Comparison of ENCODE assay signal across 8 mouse cellular contexts in genomic region chr14:24486773-24487227, GRCm38 (mm10). TPM values are rescaled to one million over a fixed set of nuclear protein-coding genes. Genes with fewer than 3 reads are reported as not detected.
A peak's percentile ranks its signal among the peaks of the same experiment; 100 is the strongest.
DNase-seq lines count a peak whose midpoint lies in the region; ATAC-seq and TF ChIP-seq lines count a peak whose summit lies in the region.

Gene Polr3a (minus strand): TSS chr14:24487058.
Gene Rps24 (plus strand): TSS chr14:24487125.

- H3K4me3 ChIP-seq in cortical plate, adult 2 months (ENCODE audit: insufficient read depth, low read length) = peak within 1 kb of the TSS; percentile 73

- no peak within 1 kb of the TSS for H3K27ac ChIP-seq in cortical plate, adult 2 months (ENCODE audit: insufficient read depth, low read length)

- H3K4me1 ChIP-seq in cortical plate, adult 2 months (ENCODE audit: control insufficient read depth, insufficient read depth, low read length) = peaks cover 9% of the 10 kb centered on the region

- ATAC-seq in activated CD4-positive, CD25-positive, alpha-beta regulatory T cell, adult 4 months = peak; percentile 59
- peak; percentile 84 for ATAC-seq in megakaryocyte progenitor cell, adult 5-6 weeks (replicated peaks; ENCODE audit: poor library complexity)

- peak; percentile 77 for TF ChIP-seq CTCF in cortical plate, adult 2 months (IDR thresholded peaks at IDR 0.05; ENCODE audit: extremely low read depth, insufficient read depth, low read length)

- TF ChIP-seq POLR2A in cortical plate, adult 2 months (IDR thresholded peaks at IDR 0.05; ENCODE audit: extremely low read depth, insufficient read depth, low read length) = no peak

- peak; percentile 78 to 87 for DNase-seq in gastrocnemius, adult 8-10 months (ENCODE audit: low spot score in 2 of 2)
- peak; percentile 96 for DNase-seq in induced T-regulatory cell, adult 2 months (ENCODE audit: low read depth)
- DNase-seq in left cerebral cortex, adult 9 months (ENCODE audit: low spot score in 2 of 2) = peak; percentile 82 to 92
- peak; percentile 90 for DNase-seq in right cerebral cortex, postnatal 14 days
- DNase-seq in urinary bladder, postnatal 36 days (ENCODE audit: low spot score in 2 of 2) = peak; percentile 75 to 89

RNA-seq across cellular contexts. Expression of gene Polr3a, which starts in this region (rescaled TPM):
- polyA plus RNA-seq in activated CD4-positive, CD25-positive, alpha-beta regulatory T cell, adult 4 months (2017; shearing (Covaris generic)) = 10 to 100 TPM; 13.7 to 15.9 TPM
- 20.8 and 21.5 TPM in 2 replicates for polyA plus RNA-seq in cortical plate, adult 2 months (2012; rRNA removed)
- 1 to 10 TPM; 5.7 to 8.1 (median 7.1) TPM for total RNA-seq in gastrocnemius, adult 8-10 months (2022)
- 16.4 and 23.6 TPM in 2 replicates for total RNA-seq in megakaryocyte progenitor cell, adult 5-6 weeks (2015)
- total RNA-seq in megakaryocyte progenitor cell, adult 5-6 weeks (2017) = 11.4 and 16.3 TPM in 2 replicates

RNA-seq across cellular contexts. Expression of gene Rps24, which starts in this region (rescaled TPM):
- polyA plus RNA-seq in activated CD4-positive, CD25-positive, alpha-beta regulatory T cell, adult 4 months (2017; shearing (Covaris generic)) = 1,000 to 10,000 TPM; 2,170 to 2,602 TPM
- 1,569 and 1,716 TPM in 2 replicates for polyA plus RNA-seq in cortical plate, adult 2 months (2012; rRNA removed)
- 100 to 1,000 TPM; 660 to 798 (median 702) TPM for total RNA-seq in gastrocnemius, adult 8-10 months (2022)
- total RNA-seq in megakaryocyte progenitor cell, adult 5-6 weeks (2015) = 4,931 and 5,478 TPM in 2 replicates
- total RNA-seq in megakaryocyte progenitor cell, adult 5-6 weeks (2017) = 4,866 and 6,009 TPM in 2 replicates

Comparison
In these comparisons a context has a peak if more than half of its experiments do, and no peak if none do; other contexts are left out.
1. RNA of gene Rps24 (total RNA-seq): 4,866 to 6,009 TPM in megakaryocyte progenitor cell, adult 5-6 weeks; 660 to 798 TPM in gastrocnemius, adult 8-10 months; every median in the first group is over 4 times any median in the second.
2. Peak in every context shown above with its lines, with median percentiles within 50 percentile points of each other: DNase-seq.